Mouse (Mus musculus): ENCODE measurements at regions not wholly inside any gene's neighbourhood (a gene's known extent, or its start where the extent isn't known, plus 50 kb on each side); places are given as distances from the start of the nearest gene placed in this dataset.

DNA sequence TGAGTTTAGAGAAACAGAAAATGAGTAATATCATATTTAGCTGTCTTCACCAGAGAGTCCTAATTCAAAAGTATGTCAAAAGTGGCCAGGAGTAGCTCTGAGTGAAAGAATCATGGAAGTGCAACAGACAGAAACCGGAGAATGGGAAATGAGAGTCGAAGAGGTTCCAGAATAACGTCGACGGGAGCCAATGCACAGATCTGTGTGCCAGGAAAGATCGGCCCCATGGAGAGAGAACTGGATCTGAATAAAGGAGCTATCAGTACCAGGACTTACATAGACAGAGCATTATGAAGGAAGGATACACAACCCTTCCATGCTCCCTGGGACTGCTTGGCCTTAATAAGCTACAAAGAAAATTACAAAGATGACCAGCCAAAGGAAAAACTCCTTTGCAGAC lies 502.1 kb downstream of the Kcnj2 start:
- Histone ChIP-seq H3K9me3 (ENCODE audit: control insufficient read depth, low read length) (peaks cover 1% of the 10 kb centered on the region), H3K36me3 (ENCODE audit: control insufficient read depth, insufficient read depth) (no peaks in the 10 kb centered on the region), H3K4me1 (replicated peaks; ENCODE audit: control insufficient read depth, insufficient read depth, low read length) (no peaks in the 10 kb centered on the region), H3K4me2 (ENCODE audit: low read length) (no peak overlapping the region), H3K9ac (replicated peaks; ENCODE audit: low read depth, low read length) (no peak overlapping the region), H3K27ac (ENCODE audit: low read length) (no peak overlapping the region), H3K4me3 (replicated peaks; ENCODE audit: low read length) (no peak overlapping the region), H3K27me3 (replicated peaks; ENCODE audit: control insufficient read depth, insufficient read depth, low read length) (no peaks in the 10 kb centered on the region)
- 77% methylated on average over 6 of the region's 6 CpGs for WGBS
- no peak for ATAC-seq

DNA sequence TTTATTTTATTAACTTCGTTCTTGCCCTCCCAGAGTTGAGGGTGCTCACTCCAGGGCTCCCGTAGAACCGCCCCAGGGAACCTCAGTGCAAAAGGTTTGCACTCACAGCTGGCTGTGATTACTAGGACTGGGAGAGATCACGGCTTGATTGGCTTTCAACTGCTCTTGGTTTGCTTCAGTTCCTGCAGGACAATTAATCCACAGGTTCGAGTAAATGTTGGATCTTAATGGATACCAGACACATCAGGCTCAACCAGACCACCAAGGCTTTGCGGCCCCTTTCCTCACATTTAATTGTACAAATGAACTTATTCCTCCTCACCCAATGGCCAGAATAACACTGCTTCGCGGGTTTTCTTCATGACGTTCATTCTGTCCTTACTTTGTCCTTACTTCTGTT lies 502.9 kb downstream of the Kcnj2 start:
- Histone ChIP-seq H3K9me3 (ENCODE audit: control insufficient read depth, low read length) (peaks cover 5% of the 10 kb centered on the region), H3K4me1 (replicated peaks; ENCODE audit: control insufficient read depth, insufficient read depth, low read length) (no peaks in the 10 kb centered on the region)

DNA sequence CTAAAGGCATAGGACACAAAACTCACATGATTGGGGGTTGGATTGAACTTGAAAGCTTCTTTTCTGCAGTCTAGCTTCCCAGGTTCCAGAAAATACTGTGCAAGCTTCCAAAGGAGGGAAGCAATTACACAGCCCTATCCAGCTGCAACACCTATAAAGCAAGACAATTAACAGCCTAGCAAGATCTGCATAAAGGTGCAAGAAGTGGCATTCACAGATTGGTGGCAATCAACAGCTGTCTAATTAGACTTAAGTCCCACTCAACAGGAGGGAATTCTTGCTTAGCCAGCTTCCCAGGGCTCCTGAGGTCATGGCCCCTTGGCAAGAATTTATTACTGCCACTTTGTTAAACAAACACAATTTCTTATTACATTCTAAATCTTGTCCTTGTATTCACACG lies 511.9 kb downstream of the Kcnj2 start:
- H3K4me3 ChIP-seq (replicated peaks; ENCODE audit: low read length), result no peak overlapping the region
- no peaks in the 10 kb centered on the region for H3K27me3 ChIP-seq (replicated peaks; ENCODE audit: control insufficient read depth, insufficient read depth, low read length)
- no peak for ATAC-seq
- H3K36me3 ChIP-seq (ENCODE audit: control insufficient read depth, insufficient read depth), result no peaks in the 10 kb centered on the region
- H3K4me1 ChIP-seq (replicated peaks; ENCODE audit: control insufficient read depth, insufficient read depth, low read length), result no peaks in the 10 kb centered on the region
- H3K9me3 ChIP-seq (ENCODE audit: control insufficient read depth, low read length), result peaks cover 5% of the 10 kb centered on the region
- no peak overlapping the region for H3K9ac ChIP-seq (replicated peaks; ENCODE audit: low read depth, low read length)
- 7% methylated on average over 1 of the region's 1 CpGs for WGBS
- H3K27ac ChIP-seq (ENCODE audit: low read length), result no peak overlapping the region
- no peak overlapping the region for H3K4me2 ChIP-seq (ENCODE audit: low read length)

More for the DNA sequence above, 502.9 kb downstream of the Kcnj2 start:
- Histone ChIP-seq H3K4me3 (replicated peaks; ENCODE audit: low read length) (no peak overlapping the region), H3K27me3 (replicated peaks; ENCODE audit: control insufficient read depth, insufficient read depth, low read length) (no peaks in the 10 kb centered on the region), H3K4me2 (ENCODE audit: low read length) (no peak overlapping the region), H3K9ac (replicated peaks; ENCODE audit: low read depth, low read length) (no peak overlapping the region), H3K36me3 (ENCODE audit: control insufficient read depth, insufficient read depth) (no peaks in the 10 kb centered on the region), H3K27ac (ENCODE audit: low read length) (no peak overlapping the region)
- ATAC-seq, result no peak
- 89% methylated on average over 9 of the region's 9 CpGs for WGBS

DNA sequence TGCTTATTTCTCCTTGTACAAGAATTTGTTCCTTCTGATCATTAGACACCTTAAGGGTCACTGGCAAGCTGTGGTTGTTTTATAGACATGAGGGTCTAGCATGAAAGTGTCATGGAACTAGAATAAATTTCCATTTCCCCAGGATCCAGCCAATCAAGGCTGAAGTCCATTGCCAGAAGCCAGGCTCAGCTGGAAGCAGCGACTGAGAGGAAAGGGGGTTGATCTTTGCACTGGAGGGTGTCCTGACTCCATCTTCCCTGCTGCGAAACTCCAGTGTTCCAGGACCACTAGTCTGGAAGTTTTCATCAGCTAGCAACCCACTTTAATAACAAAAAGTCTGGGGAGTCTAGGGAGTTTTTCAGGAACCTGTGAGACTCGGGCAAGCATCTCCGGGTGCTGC lies 517.0 kb downstream of the Kcnj2 start:
- WGBS, result 93% methylated on average over 4 of the region's 4 CpGs
- no peak for ATAC-seq
- Histone ChIP-seq H3K4me1 (replicated peaks; ENCODE audit: control insufficient read depth, insufficient read depth, low read length) (no peaks in the 10 kb centered on the region), H3K4me2 (ENCODE audit: low read length) (no peak overlapping the region), H3K9me3 (ENCODE audit: control insufficient read depth, low read length) (no peaks in the 10 kb centered on the region), H3K27ac (ENCODE audit: low read length) (no peak overlapping the region), H3K36me3 (ENCODE audit: control insufficient read depth, insufficient read depth) (no peaks in the 10 kb centered on the region), H3K4me3 (replicated peaks; ENCODE audit: low read length) (no peak overlapping the region), H3K27me3 (replicated peaks; ENCODE audit: control insufficient read depth, insufficient read depth, low read length) (no peaks in the 10 kb centered on the region), H3K9ac (replicated peaks; ENCODE audit: low read depth, low read length) (no peak overlapping the region)

DNA sequence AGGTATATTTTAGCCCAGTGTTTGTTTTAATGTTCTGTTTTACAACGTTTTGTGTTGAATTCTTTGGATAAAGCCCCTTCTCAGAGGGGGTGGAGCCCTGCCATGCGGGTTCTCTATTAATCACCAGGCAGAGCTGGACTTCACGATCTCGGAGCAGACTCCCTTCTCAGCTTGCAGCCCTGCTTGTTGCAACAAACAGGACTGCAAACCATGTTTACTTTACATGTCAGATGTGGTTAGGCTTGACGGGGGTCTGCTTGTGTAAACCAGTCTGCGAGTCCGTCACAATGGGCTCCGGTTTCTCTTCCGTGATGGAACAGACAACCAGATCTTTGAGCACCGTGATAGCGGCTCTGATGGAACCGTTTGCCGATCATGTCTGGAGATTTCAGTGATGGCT lies 517.6 kb downstream of the Kcnj2 start:
- no peaks in the 10 kb centered on the region for H3K4me1 ChIP-seq (replicated peaks; ENCODE audit: control insufficient read depth, insufficient read depth, low read length)
- H3K4me3 ChIP-seq (replicated peaks; ENCODE audit: low read length), result no peak overlapping the region
- H3K4me2 ChIP-seq (ENCODE audit: low read length), result no peak overlapping the region
- H3K9me3 ChIP-seq (ENCODE audit: control insufficient read depth, low read length), result no peaks in the 10 kb centered on the region
- WGBS, result 86% methylated on average over 13 of the region's 13 CpGs
- H3K27ac ChIP-seq (ENCODE audit: low read length), result no peak overlapping the region
- ATAC-seq, result no peak
- H3K9ac ChIP-seq (replicated peaks; ENCODE audit: low read depth, low read length), result no peak overlapping the region
- H3K36me3 ChIP-seq (ENCODE audit: control insufficient read depth, insufficient read depth), result no peaks in the 10 kb centered on the region
- H3K27me3 ChIP-seq (replicated peaks; ENCODE audit: control insufficient read depth, insufficient read depth, low read length), result no peaks in the 10 kb centered on the region

GRCm38 (mm10) chr11:111599456-111599855 lies 533.5 kb downstream of the Kcnj2 start:
- Histone ChIP-seq H3K27ac (ENCODE audit: low read length) (no peak overlapping the region), H3K27me3 (replicated peaks; ENCODE audit: control insufficient read depth, insufficient read depth, low read length) (no peaks in the 10 kb centered on the region), H3K9me3 (ENCODE audit: control insufficient read depth, low read length) (no peaks in the 10 kb centered on the region), H3K4me3 (replicated peaks; ENCODE audit: low read length) (no peak overlapping the region), H3K4me2 (ENCODE audit: low read length) (no peak overlapping the region), H3K36me3 (ENCODE audit: control insufficient read depth, insufficient read depth) (no peaks in the 10 kb centered on the region), H3K9ac (replicated peaks; ENCODE audit: low read depth, low read length) (no peak overlapping the region), H3K4me1 (replicated peaks; ENCODE audit: control insufficient read depth, insufficient read depth, low read length) (no peaks in the 10 kb centered on the region)
- ATAC-seq, result no peak

- Histone ChIP-seq H3K4me1 (replicated peaks; ENCODE audit: control insufficient read depth, insufficient read depth, low read length) (no peaks in the 10 kb centered on the region), H3K27ac (ENCODE audit: low read length) (no peak overlapping the region), H3K9ac (replicated peaks; ENCODE audit: low read depth, low read length) (no peak overlapping the region), H3K36me3 (ENCODE audit: control insufficient read depth, insufficient read depth) (no peaks in the 10 kb centered on the region), H3K4me2 (ENCODE audit: low read length) (no peak overlapping the region), H3K9me3 (ENCODE audit: control insufficient read depth, low read length) (no peaks in the 10 kb centered on the region), H3K4me3 (replicated peaks; ENCODE audit: low read length) (no peak overlapping the region), H3K27me3 (replicated peaks; ENCODE audit: control insufficient read depth, insufficient read depth, low read length) (no peaks in the 10 kb centered on the region)
- ATAC-seq, result no peak
- 86% methylated on average over 11 of the region's 11 CpGs for WGBS
Measured at GRCm38 (mm10) chr11:111605146-111605545, 539.2 kb downstream of the Kcnj2 start.

GRCm38 (mm10) chr11:111610522-111611015 lies 544.6 kb downstream of the Kcnj2 start:
- ATAC-seq, result peak; percentile 55; the same call in 1 of the 2 replicates
- no peaks in the 10 kb centered on the region for H3K27me3 ChIP-seq (replicated peaks; ENCODE audit: control insufficient read depth, insufficient read depth, low read length)
- no peak overlapping the region for H3K9ac ChIP-seq (replicated peaks; ENCODE audit: low read depth, low read length)
- no peaks in the 10 kb centered on the region for H3K4me1 ChIP-seq (replicated peaks; ENCODE audit: control insufficient read depth, insufficient read depth, low read length)
- no peak overlapping the region for H3K4me3 ChIP-seq (replicated peaks; ENCODE audit: low read length)
- H3K9me3 ChIP-seq (ENCODE audit: control insufficient read depth, low read length), result no peaks in the 10 kb centered on the region
- WGBS, result 20% methylated on average over 5 of the region's 5 CpGs
- H3K4me2 ChIP-seq (ENCODE audit: low read length), result no peak overlapping the region
- H3K36me3 ChIP-seq (ENCODE audit: control insufficient read depth, insufficient read depth), result no peaks in the 10 kb centered on the region
- H3K27ac ChIP-seq (ENCODE audit: low read length), result no peak overlapping the region

DNA sequence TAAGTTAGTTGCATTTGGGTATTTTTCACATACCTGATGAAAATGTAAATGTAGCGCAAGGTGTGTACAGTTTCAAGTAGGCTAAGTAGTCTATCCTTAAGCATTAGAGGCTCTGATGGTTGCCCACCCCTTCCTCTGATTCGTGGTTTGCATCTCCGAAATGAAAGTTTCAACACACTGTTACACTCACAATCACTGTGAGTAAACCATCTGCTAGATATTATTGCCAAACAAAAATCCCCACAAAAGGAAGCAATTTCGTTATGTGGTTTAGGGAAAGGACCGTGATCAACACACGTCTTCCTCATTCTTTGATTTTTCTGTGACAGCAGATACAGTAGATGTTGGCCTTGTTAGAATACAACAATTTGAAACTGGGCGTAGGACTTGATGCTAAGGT lies 577.6 kb downstream of the Kcnj2 start:
- Histone ChIP-seq H3K4me3 (replicated peaks; ENCODE audit: low read length) (no peak overlapping the region), H3K4me1 (replicated peaks; ENCODE audit: control insufficient read depth, insufficient read depth, low read length) (no peaks in the 10 kb centered on the region), H3K36me3 (ENCODE audit: control insufficient read depth, insufficient read depth) (no peaks in the 10 kb centered on the region), H3K9me3 (ENCODE audit: control insufficient read depth, low read length) (no peaks in the 10 kb centered on the region), H3K4me2 (ENCODE audit: low read length) (no peak overlapping the region), H3K27me3 (replicated peaks; ENCODE audit: control insufficient read depth, insufficient read depth, low read length) (no peaks in the 10 kb centered on the region), H3K27ac (ENCODE audit: low read length) (no peak overlapping the region), H3K9ac (replicated peaks; ENCODE audit: low read depth, low read length) (no peak overlapping the region)
- no peak for ATAC-seq
- 86% methylated on average over 7 of the region's 7 CpGs for WGBS

DNA sequence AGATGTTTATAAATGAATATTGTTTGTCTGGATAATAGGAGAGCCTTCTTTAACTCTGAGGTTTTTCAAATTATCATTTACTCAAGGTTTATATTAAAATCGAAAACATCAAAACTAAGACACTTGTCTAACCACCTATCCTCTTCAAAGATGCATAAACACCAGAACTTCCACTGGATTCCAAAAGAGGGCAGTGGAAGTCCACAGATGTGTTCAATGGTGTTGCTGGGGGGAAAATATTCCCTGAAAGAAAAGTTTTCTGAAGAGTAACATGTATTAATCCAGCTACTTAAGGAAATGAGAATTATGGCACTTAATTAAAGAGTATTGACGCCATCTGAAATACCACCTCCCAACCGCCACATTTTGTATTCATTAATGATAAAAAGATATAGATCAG lies 586.9 kb downstream of the Kcnj2 start:
- H3K36me3 ChIP-seq (ENCODE audit: control insufficient read depth, insufficient read depth), result no peaks in the 10 kb centered on the region
- H3K4me1 ChIP-seq (replicated peaks; ENCODE audit: control insufficient read depth, insufficient read depth, low read length), result no peaks in the 10 kb centered on the region
- no peak overlapping the region for H3K4me3 ChIP-seq (replicated peaks; ENCODE audit: low read length)
- ATAC-seq, result no peak
- H3K27ac ChIP-seq (ENCODE audit: low read length), result no peak overlapping the region
- H3K9ac ChIP-seq (replicated peaks; ENCODE audit: low read depth, low read length), result no peak overlapping the region
- WGBS, result 21% methylated on average over 3 of the region's 3 CpGs
- no peak overlapping the region for H3K4me2 ChIP-seq (ENCODE audit: low read length)
- H3K9me3 ChIP-seq (ENCODE audit: control insufficient read depth, low read length), result no peaks in the 10 kb centered on the region
- no peaks in the 10 kb centered on the region for H3K27me3 ChIP-seq (replicated peaks; ENCODE audit: control insufficient read depth, insufficient read depth, low read length)
